Mouse (Mus musculus) liver, adult (tissue): ENCODE results near the gene Slit3.

Experiments used
- GATA4 ChIP-seq: IDR thresholded peaks from 2 replicates; pipeline ENCODE4 v1.6.1; 2014; ENCODE audit warnings: mild to moderate bottlenecking, low read length; ENCODE audit not compliant: insufficient replicate concordance

The Slit3 gene

GRCm38 (mm10) chr11:35440186-35440585 lies 319.2 kb downstream of the Slit3 start:
- no peak for TF ChIP-seq GATA4

DNA sequence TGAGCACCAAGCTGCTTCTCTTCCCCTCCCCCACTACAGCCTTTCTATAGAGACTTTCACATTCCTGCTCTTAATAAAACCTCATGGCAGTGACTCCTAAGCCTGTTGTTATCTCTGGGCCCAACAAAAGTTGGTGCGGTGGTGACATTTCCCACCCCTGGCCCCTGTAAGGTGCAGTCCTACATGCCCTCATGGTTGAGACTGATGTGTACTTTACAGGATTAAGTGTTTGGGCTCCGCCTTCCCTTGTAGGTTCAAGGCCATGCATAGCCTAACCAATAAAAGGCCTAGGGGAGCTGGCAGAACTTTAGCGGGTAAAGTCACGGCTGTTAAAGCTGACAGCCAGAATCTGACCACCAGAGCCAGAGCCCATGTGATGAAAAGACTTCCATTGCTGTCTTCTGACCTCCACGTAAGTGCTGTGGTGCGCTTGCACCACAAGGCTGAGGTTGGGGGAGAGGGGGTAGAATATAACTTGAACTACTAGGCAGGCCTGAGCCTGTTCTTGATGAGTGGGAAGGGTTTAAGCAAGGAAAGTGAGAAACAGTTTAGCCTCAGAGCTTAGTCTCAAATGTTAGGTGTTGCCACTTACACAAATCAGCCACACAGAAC lies 323.6 kb downstream of the Slit3 start:
- TF ChIP-seq GATA4 = no peak

DNA sequence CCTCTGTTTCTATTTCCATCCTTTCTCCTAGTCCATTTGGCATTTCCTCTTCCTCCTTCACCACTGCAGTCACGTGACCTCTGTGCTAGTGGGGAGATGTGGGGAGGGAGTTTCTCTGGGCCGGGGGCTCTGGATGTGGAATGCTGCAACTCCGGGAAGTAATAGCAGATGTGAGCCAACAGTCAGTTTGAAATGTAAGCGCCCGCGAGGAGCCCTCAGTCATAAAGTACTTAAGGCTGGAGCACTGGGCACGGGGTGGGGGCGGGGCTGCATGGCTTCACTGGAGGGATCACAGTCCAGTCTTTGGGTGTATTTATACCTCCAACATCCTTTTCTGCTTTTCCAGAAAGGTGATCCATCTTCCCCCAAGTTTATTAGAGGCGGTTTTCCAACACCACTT lies 326.9 kb downstream of the Slit3 start:
- no peak for TF ChIP-seq GATA4

- no peak for TF ChIP-seq GATA4
Observed at GRCm38 (mm10) chr11:35449199-35449598, 328.2 kb downstream of the Slit3 start.

DNA sequence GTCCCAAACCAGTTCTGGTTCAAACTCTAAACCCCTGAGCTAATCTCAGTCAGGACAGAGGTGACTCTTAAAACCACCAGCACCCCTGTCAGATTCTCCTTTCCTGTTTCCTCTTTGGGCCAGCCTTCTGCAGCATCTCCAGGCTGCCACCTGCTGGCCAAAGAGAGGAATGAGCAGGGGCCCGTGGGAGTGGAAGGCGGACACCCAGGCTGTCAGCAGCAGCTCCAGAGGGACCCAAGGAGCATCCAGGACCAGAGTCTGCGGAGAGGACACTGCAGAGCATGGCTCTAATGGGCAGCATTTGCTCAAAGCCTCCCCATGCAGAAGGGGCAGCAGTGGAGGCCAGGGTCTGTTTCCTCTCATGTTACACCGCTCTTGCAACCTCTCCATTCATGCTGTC lies 330.6 kb downstream of the Slit3 start:
- TF ChIP-seq GATA4 = no peak

GRCm38 (mm10) chr11:35452413-35452812 lies 331.4 kb downstream of the Slit3 start:
- no peak for TF ChIP-seq GATA4

GRCm38 (mm10) chr11:35454191-35454725 lies 333.2 kb downstream of the Slit3 start:
- TF ChIP-seq GATA4 = no peak

GRCm38 (mm10) chr11:35454781-35455180 lies 333.8 kb downstream of the Slit3 start:
- no peak for TF ChIP-seq GATA4

- no peak for TF ChIP-seq GATA4
Observed at GRCm38 (mm10) chr11:35458068-35458467, 337.0 kb downstream of the Slit3 start.

DNA sequence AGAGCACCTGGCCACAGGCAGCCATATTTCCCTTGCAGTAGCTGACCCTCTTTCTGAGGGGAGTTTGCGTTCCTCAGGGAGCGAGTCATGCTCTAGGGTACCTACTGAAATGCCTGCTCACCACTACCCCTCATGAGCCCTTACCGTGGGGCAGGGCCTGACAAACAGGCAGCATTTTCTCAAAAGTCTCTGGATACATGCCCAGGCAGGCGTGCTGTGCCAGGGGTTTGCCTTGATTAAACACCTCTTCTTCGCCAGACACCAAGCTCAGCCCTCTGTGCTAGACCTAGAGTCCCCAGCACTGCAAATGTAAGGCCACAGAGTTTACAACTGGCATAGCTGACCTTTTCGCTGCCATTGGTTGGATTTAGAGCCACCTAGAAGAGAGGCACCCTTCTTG lies 345.7 kb downstream of the Slit3 start:
- no peak for TF ChIP-seq GATA4

- no peak for TF ChIP-seq GATA4
Observed at GRCm38 (mm10) chr11:35468847-35469246, 347.8 kb downstream of the Slit3 start.

- TF ChIP-seq GATA4 = no peak
Observed at GRCm38 (mm10) chr11:35469940-35470339, 348.9 kb downstream of the Slit3 start.

- no peak for TF ChIP-seq GATA4
Observed at GRCm38 (mm10) chr11:35470853-35471252, 349.8 kb downstream of the Slit3 start.

DNA sequence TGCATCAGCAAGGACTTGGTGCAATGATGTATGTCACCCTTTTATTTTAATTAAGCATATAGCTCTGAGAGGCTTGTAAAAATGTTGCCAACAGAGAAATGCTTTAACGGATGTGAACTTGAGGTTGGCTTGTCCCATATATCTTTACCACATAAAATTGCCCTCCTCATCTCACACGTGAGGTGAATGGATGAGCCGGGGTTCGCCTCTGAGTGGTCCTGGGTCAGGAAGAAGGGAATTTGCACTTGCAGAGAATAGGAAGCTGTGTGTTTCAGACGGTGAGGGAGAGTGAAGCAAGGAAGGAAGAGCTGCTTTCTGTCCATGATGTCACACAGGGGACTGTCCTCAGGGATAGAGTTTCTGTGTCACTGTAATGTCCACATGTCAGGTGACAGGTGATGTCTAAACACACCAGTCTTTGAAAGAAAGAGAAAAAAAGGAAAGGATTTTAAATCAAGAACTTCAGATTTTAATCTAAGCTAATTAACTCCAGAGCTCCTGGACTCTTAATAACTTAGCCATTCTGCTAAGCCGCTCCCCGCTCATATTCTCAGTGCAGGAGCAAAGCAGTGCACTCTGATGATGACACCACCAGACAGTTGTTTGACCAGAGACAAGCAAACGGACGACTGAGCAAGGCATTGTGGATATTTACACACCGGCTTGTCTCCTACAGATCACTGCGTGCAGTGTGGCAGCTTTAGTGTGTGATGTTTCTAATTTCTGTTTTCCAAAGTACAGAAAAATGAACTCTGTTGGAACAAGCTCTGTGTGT lies 352.0 kb downstream of the Slit3 start:
- TF ChIP-seq GATA4 = no peak

GRCm38 (mm10) chr11:35473617-35473996 lies 352.6 kb downstream of the Slit3 start:
- no peak for TF ChIP-seq GATA4

DNA sequence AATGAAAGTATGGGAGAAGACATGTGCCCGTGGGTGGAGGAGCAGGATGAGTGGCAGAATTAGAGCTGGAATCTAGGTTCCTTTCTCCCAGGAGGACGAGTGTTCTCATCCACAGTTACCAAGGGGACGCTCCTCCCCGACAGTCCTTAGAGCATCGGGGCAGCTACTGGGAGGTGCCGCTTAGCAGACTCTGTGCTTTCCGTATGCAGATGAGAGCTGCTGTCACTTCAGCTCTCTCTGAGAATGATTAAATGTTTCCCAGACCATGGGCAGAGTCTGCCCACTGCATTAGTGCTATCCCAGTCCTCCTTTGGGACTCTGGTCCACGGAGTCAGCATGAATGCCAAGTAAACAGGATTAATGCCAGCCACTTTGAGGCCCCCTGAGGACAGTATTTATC lies 359.1 kb downstream of the Slit3 start:
- TF ChIP-seq GATA4 = no peak

GRCm38 (mm10) chr11:35481611-35482363 lies 360.8 kb downstream of the Slit3 start:
- TF ChIP-seq GATA4 = no peak

GRCm38 (mm10) chr11:35487966-35488365 lies 366.9 kb downstream of the Slit3 start:
- TF ChIP-seq GATA4 = no peak
